Mouse (Mus musculus) thymus, adult 18-20 months (tissue): ENCODE data around the gene Ppp1r37.

Source experiments
- DNase-seq, 2 experiments: peaks; one replicate each; pipeline ENCODE4 v3.0.0; 2022; ENCODE audit warnings: mixed read lengths in 2 of 2

The Ppp1r37 gene

DNA sequence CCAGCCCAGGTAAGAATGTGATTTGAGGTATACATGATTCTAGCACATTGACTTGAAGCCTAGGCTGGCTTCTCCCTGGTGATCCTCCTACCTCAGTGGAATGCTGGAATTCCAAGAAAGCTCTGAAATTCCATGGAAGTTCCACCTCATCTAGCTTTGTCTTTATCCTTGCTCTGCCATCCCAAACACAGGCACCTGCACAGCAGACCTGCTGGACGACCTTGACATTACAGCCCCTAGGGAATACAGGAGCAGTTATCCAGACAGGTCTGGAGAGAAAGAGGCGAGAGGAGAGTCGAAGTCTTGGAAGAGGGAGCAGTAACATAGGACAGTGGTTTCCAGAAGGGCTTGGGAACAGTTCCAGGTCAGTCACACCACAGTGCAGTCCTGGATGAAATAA is 6.8 kb upstream of the Ppp1r37 start:
- DNase-seq, result no peak

DNA sequence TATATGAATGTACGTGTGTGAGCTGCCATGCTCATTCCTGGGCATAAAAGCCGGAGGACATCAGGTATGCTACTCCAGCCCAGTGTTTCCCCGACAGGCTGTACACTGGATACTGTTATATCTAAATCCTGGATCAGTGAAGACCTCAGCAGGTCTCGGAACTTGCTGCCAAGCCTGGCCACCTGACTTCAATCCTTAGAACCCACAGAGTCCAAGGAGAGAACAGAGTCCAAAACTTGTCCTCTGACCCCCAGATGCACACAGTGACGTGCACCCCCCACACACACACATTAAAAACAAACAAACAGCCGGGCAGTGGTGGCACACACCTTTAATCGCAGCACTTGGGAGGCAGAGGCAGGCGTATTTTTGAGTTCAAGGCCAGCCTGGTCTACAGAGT is 4.5 kb upstream of the Ppp1r37 start:
- DNase-seq, result no peak

DNA sequence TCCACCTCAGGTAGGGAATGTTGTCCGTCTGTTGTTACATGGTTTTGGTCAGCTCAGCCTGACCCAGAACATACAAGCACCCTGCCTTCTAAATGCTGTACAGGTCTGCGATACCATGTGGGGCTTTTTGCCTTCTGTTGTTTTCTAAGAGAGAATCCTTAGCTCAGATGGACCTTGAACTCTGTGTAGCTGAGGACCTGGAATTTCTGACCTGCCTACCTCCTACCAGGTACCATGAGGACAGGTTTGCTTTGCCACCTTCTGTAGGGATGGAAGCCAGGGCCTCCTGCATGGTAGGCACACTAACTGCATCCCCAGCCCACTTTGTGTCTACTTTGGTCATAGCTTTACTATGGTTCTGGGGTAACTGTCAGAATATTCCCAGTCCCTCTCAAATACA is 2.9 kb upstream of the Ppp1r37 start:
- no peak for DNase-seq

- DNase-seq, result no peak
Observed at GRCm38 (mm10) chr7:19564455-19564854, 1.6 kb upstream of the Ppp1r37 start.

- no peak for DNase-seq
Observed at GRCm38 (mm10) chr7:19563884-19564283, 1.0 kb upstream of the Ppp1r37 start.

- DNase-seq, result peak; percentile 73 to 74
Observed at GRCm38 (mm10) chr7:19561765-19562642, 872 bp downstream of the Ppp1r37 start.

- DNase-seq, result no peak
Observed at GRCm38 (mm10) chr7:19561431-19561764, 1.5 kb downstream of the Ppp1r37 start.

- DNase-seq, result no peak
Observed at GRCm38 (mm10) chr7:19560491-19561260, 2.2 kb downstream of the Ppp1r37 start.

DNA sequence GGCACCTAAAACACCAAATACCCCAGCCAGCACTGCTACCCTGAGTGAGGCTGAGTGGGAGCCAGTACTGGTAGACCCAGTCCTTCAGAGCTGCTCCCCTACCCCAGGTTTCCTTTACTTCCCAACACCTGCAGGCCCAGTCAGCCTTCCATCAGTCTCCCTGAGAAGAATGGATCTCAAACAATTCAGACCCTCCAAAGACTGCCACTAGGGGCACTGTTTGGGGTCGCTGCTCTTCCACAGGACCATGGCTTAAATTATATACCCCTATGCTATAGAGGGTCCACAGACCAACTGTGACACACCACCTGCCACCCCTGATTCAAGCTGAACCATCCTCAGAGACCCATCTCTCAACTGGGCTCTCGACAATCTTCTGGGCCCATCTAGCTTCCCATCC is 3.9 kb downstream of the Ppp1r37 start:
- no peak for DNase-seq

DNA sequence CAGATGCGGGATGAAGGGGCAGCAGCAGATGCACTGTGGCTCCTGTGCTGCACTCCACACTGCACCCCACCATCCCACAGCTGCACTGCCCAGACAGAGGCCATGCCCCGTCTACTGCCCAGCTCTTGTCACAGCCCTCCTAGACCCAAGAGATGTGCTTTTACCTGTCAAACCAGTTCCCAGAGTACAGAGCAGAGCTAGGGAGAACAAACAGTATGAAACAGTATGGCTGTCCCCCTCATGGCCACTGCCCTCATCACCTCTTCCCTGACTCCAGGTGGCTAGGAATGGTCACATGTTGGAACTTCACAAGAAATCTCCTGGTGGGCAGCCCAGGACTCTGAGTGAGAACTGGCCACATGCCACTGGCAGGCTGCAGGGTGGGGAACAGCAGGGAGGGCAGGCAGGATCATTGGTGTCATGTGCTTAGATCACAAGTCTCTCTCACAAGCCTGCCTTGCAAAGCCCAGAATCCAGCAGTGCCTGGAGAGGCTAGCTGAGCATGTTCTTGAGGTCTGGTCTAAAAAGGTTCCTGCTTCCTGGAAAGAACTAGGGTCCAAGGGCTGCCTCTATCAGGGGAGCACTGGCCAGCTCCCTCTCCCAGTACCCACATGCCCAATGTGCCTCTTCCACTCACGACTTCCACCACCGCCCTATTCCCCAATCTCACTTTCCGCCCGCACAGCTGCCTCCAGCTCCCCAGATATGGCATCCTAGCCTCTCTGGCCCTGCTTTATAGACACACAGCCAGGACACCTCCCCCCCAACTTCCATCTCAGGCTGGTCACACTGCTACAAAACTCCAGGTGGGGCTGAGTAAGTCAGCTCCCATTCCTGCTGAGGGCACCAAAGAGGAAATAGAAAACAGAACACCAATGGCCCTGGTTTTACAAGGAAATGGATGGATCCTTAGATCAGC is 4.6 kb downstream of the Ppp1r37 start:
- DNase-seq, result no peak

- DNase-seq, result no peak
Observed at GRCm38 (mm10) chr7:19557086-19557485, 5.8 kb downstream of the Ppp1r37 start.

DNA sequence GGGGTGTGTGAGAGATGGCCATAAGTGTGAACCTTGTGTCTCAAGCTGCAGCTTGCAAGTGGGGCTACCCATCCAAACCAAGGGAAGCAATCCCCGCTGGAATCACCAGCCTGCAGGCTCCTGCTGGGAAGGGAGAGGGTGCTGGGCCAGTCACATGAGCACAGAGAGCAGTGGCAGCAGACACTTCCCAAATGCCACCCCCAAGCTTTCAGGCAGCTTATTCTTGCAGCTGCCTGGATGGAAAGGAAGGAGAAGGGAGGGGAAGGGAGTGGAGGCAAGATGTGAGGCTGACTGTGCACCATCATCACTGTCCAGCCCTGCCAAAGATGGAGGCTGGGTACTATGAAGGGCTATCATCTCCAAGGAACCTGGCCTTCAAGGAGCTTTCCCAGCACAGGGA is 8.7 kb downstream of the Ppp1r37 start:
- no peak for DNase-seq

- DNase-seq, result no peak
Observed at GRCm38 (mm10) chr7:19552443-19552842, 10.4 kb downstream of the Ppp1r37 start.

DNA sequence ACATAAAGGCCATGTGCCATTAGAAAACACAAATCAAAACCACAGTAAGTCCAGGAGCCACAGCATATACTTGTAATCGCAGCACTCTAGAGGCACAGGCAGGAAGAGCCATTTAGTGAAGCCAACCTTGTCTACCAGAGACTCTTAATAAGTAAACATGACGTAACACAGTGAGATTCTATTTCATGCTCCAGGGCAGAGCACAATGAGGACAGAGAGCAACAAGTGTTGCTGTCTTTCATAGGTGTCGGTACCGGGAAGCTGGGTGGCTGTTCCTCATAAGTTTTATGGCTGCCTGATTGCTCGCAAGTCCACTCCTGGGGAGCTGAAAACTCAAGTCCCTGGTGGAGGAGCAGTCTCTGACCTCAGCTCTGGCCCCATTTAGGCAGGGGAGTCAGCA is 11.2 kb downstream of the Ppp1r37 start:
- no peak for DNase-seq

- no peak for DNase-seq
Observed at GRCm38 (mm10) chr7:19549394-19549793, 13.5 kb downstream of the Ppp1r37 start.

DNA sequence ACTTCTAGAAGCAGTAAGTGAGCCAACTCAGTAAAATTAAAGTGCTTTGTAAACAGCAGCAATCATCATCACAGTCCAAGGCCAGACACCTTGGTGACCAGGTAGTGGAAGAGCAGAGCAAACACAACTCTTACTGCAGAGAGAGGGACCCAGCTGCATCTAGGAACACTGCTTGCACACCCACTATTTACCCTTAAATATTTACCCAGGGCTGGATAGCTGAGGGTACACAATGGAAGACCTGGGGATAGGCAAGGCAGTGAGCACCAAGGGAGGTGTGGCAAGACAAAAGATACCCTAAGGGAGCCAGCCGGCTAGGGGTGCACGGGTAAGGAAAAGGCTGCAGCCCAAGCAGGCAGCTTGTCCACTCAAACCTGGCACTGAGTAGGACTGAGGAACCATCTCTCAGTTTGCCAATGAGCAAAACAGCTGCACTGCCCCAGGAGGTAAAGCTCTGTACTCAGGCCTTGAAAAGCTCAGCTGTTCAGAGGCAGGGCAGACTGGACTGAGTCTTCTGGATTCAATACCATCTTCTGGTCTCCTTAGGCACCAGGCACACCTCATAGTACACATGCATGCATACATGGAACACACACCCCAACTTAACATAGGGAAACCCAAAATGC is 15.4 kb downstream of the Ppp1r37 start:
- no peak for DNase-seq

- DNase-seq, result no peak
Observed at GRCm38 (mm10) chr7:19546007-19546406, 16.9 kb downstream of the Ppp1r37 start.

- DNase-seq, result peak in 1 of 2 experiments; percentile 45
Observed at GRCm38 (mm10) chr7:19543584-19543983, 19.3 kb downstream of the Ppp1r37 start.

DNA sequence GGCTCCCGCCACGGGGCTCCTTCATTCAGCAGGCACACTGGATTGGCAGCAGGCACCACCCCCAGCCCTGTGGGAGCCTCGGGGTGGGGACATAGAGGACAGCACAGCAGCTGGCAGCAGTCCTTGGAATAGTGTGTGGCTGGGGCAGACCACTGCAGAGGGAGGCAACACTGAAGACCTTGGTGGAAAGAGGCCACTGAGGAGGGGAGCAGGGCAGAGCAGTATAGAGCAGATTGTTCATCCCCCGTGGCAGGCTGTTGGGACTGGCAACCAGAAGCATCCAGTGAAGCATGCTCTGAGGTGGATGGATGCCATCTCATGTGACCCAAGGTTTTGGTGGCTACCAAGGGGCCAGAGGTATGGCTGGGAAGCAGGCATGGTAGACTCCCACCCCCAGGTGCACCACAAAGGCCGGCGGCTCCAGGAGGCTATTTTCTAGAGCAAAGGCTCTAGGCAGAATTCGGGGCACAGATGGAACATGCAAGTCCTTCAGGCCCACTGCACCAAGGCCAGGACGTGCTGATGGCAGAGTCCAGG is 20.7 kb downstream of the Ppp1r37 start:
- DNase-seq, result no peak

GRCm38 (mm10) chr7:19541681-19542154 is 21.2 kb downstream of the Ppp1r37 start:
- no peak for DNase-seq

DNA sequence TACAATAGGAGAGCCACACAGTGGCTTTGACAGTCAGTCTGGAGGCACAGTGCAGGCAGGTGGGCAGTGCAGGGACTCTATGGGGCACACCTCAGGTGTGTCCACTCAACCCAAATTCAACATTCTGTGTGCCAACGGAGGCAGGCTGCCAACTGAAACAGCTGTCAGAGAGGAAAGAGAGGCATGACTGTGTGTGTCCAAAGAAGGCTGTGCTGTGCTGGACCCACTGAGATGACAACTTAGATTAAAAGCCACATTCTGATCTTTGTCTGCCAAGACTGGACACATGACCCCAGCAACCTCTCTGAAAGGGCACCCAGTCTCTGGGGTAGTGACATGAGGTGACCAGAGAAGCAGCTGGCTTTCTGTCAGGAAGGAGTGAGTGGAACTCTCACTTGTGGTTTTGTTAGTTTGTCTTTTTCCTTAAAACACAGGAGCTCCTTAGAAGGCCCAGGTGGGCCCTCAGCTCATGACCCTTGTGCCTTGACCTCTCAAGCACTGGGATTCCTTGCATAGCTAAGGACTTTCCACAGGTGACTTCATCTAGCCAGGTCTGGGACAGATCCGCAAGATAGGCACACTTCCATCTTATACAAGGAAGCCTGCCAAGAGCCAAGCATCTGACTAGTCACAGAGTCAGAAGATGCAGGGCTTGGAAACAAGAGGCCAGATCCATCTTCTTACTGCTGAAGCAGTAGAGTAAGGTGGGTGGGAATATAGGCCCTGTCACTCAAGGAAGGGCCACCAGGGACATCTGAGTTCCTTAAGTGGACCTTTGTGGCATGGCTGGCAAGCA is 21.9 kb downstream of the Ppp1r37 start:
- DNase-seq, result no peak
